ENCODE assay signal across 25 mouse cellular contexts in the genomic region with DNA sequence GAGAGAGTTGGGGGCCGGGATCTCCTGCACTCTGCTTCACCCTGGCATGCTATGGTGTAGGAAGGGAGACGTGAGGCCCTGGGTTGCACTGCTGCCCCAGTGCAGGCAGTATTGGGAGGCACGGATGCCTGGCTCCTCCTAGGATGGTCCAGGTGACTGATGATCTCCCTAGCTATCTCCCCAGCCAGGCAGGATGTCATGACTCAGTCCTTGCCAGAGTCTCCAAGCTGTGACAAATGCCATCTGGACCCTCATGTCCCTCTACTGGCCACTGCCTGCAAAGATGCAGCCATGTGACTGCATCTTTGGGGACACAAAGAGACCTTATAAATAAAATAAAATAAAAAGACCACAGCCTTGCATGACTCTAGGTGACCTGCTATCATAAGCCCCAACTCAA.
DNase-seq lines count a peak whose midpoint lies in the region; ATAC-seq and TF ChIP-seq lines count a peak whose summit lies in the region.
"Had no signal": no experiment of that assay in that cellular context is flagged by ENCODE, and none has a peak within 500 bp of the region (broad histone marks: within the 10 kb centered on the region; RNA-seq: fewer than 3 reads in every experiment).

No protein-coding gene starts in this region.

- TF ChIP-seq CTCF in midbrain, postnatal 0 days (IDR thresholded peaks at IDR 0.05) = peak; percentile 27; the same call in 1 of the 2 replicates
- TF ChIP-seq CTCF in lung, postnatal 0 days (IDR thresholded peaks at IDR 0.05) = no peak

- no peak overlapping the region for H3K4me3 ChIP-seq in midbrain, postnatal 0 days (ENCODE audit: low read depth, low read length)
- no peak overlapping the region for H3K4me3 ChIP-seq in midbrain, embryonic 16.5 days (ENCODE audit: low read depth, low read length)
- no peak overlapping the region for H3K4me3 ChIP-seq in lung, postnatal 0 days (ENCODE audit: low read depth, low read length)
- H3K4me3 ChIP-seq: erythroblast, embryonic 14.5 days; heart, embryonic 15.5 days; left cerebral cortex, adult 2 months; liver, embryonic 12.5 days; midbrain, embryonic 10.5 days; midbrain, embryonic 15.5 days; myocyte; neural tube, embryonic 12.5 days had no signal

- no peak overlapping the region for H3K27ac ChIP-seq in midbrain, postnatal 0 days (ENCODE audit: low read depth, low read length)
- H3K27ac ChIP-seq in midbrain, embryonic 16.5 days (ENCODE audit: low read length) = no peak overlapping the region
- H3K27ac ChIP-seq in lung, postnatal 0 days (ENCODE audit: low read length) = no peak overlapping the region
- H3K27ac ChIP-seq: heart, embryonic 15.5 days; left cerebral cortex, adult 2 months; liver, embryonic 12.5 days; midbrain, embryonic 10.5 days; midbrain, embryonic 15.5 days; neural tube, embryonic 12.5 days had no signal

- no peak for TF ChIP-seq EP300 in lung, postnatal 0 days (IDR thresholded peaks at IDR 0.05)

- H3K36me3 ChIP-seq in midbrain, postnatal 0 days (ENCODE audit: insufficient read depth, low read length) = no peaks in the 10 kb centered on the region
- H3K36me3 ChIP-seq in midbrain, embryonic 16.5 days (ENCODE audit: control insufficient read depth, insufficient read depth, low read length) = no peaks in the 10 kb centered on the region
- no peaks in the 10 kb centered on the region for H3K36me3 ChIP-seq in lung, postnatal 0 days (ENCODE audit: insufficient read depth, low read length)
- H3K36me3 ChIP-seq: heart, embryonic 15.5 days; liver, embryonic 12.5 days; midbrain, embryonic 10.5 days; midbrain, embryonic 15.5 days; neural tube, embryonic 12.5 days had no signal

- DNase-seq in cerebellum, postnatal 4 days (ENCODE audit: low spot score in 2 of 2) = no peak
- DNase-seq in midbrain, postnatal 0 days (ENCODE audit: low spot score) = no peak
- peak; percentile 76 to 78 for DNase-seq in cerebellum, postnatal 10 days
- DNase-seq in frontal cortex, postnatal 10 days (ENCODE audit: low spot score in 2 of 2) = no peak
- no peak for DNase-seq in lung, postnatal 0 days (ENCODE audit: low spot score)
- no peak for DNase-seq in right cerebral cortex, adult 2 months (ENCODE audit: low spot score in 2 of 2)
- DNase-seq: adrenal gland, adult 8-10 months; kidney, adult 11 months; kidney, postnatal 14 days; liver, postnatal 0 days; right cerebral cortex, adult 18-20 months had no signal

- no peaks in the 10 kb centered on the region for H3K4me1 ChIP-seq in midbrain, postnatal 0 days (ENCODE audit: insufficient read depth, low read length)
- H3K4me1 ChIP-seq in midbrain, embryonic 16.5 days (ENCODE audit: control insufficient read depth, insufficient read depth, low read length) = peaks cover 5% of the 10 kb centered on the region
- no peaks in the 10 kb centered on the region for H3K4me1 ChIP-seq in lung, postnatal 0 days (ENCODE audit: insufficient read depth, low read depth, low read length)
- H3K4me1 ChIP-seq: liver, embryonic 12.5 days had no signal

- WGBS in midbrain, postnatal 0 days = 79% methylated on average over 3 of the region's 3 CpGs
- 85% methylated on average over 3 of the region's 3 CpGs for WGBS in midbrain, embryonic 16.5 days
- 39% methylated on average over 3 of the region's 3 CpGs for WGBS in lung, postnatal 0 days

- no peaks in the 10 kb centered on the region for H3K9me3 ChIP-seq in midbrain, postnatal 0 days (ENCODE audit: low read length)
- no peaks in the 10 kb centered on the region for H3K9me3 ChIP-seq in midbrain, embryonic 16.5 days (replicated peaks; ENCODE audit: control insufficient read depth, low read length, poor library complexity, severe bottlenecking)
- no peaks in the 10 kb centered on the region for H3K9me3 ChIP-seq in lung, postnatal 0 days (ENCODE audit: low read length)
- H3K9me3 ChIP-seq: heart, embryonic 15.5 days; liver, embryonic 12.5 days; midbrain, embryonic 10.5 days; midbrain, embryonic 15.5 days; neural tube, embryonic 12.5 days had no signal

- no peak overlapping the region for H3K4me2 ChIP-seq in midbrain, postnatal 0 days (ENCODE audit: low read depth, low read length, poor library complexity, severe bottlenecking)
- H3K4me2 ChIP-seq in midbrain, embryonic 16.5 days (ENCODE audit: low read length) = no peak overlapping the region
- H3K4me2 ChIP-seq in lung, postnatal 0 days (replicated peaks; ENCODE audit: low read depth, low read length) = no peak overlapping the region
- H3K4me2 ChIP-seq: heart, embryonic 15.5 days; liver, embryonic 12.5 days; midbrain, embryonic 15.5 days; neural tube, embryonic 12.5 days had no signal

- peak; percentile 60 for ATAC-seq in cerebellum, adult (ENCODE audit: insufficient number of reproducible peaks, low FRiP score, low TSS enrichment)
- ATAC-seq in midbrain, postnatal 0 days (ENCODE audit: low FRiP score) = no peak
- no peak for ATAC-seq in midbrain, embryonic 16.5 days
- ATAC-seq in lung, postnatal 0 days = no peak
- ATAC-seq: activated CD4-positive, CD25-positive, alpha-beta regulatory T cell, adult 4 months; forebrain, embryonic 16.5 days; inflammation-experienced regulatory T-cells, adult 6 months; liver, embryonic 12.5 days; liver, postnatal 0 days; midbrain, embryonic 15.5 days had no signal

- no peak overlapping the region for H3K9ac ChIP-seq in midbrain, postnatal 0 days (replicated peaks; ENCODE audit: low read length, poor library complexity, severe bottlenecking)
- H3K9ac ChIP-seq in midbrain, embryonic 16.5 days (ENCODE audit: low read depth, low read length) = no peak overlapping the region
- H3K9ac ChIP-seq in lung, postnatal 0 days (replicated peaks; ENCODE audit: low read depth) = no peak overlapping the region
- H3K9ac ChIP-seq: heart, embryonic 15.5 days; liver, embryonic 12.5 days; liver, postnatal 0 days; midbrain, embryonic 15.5 days; neural tube, embryonic 12.5 days had no signal

- H3K27me3 ChIP-seq in midbrain, postnatal 0 days (ENCODE audit: insufficient read depth, low read length) = no peaks in the 10 kb centered on the region
- H3K27me3 ChIP-seq in midbrain, embryonic 16.5 days (ENCODE audit: control insufficient read depth, insufficient read depth, low read depth, low read length) = no peaks in the 10 kb centered on the region; the same call in 1 of the 2 replicates
- H3K27me3 ChIP-seq in lung, postnatal 0 days (replicated peaks; ENCODE audit: insufficient read depth, low read length) = no peaks in the 10 kb centered on the region
- H3K27me3 ChIP-seq: CH12.LX; liver, embryonic 12.5 days; midbrain, embryonic 15.5 days; neural tube, embryonic 12.5 days had no signal

Comparison
In these comparisons a context has a peak if more than half of its experiments do, and no peak if none do; other contexts are left out.
1. DNase-seq: peak in cerebellum, postnatal 10 days (2 of 2); none in cerebellum, postnatal 4 days (0 of 2), midbrain, postnatal 0 days (single experiment), frontal cortex, postnatal 10 days (0 of 2), lung, postnatal 0 days (single experiment) and right cerebral cortex, adult 2 months (0 of 2).